Mouse (Mus musculus) lung, postnatal 0 days (tissue): ENCODE results near the gene Gm20388.

Experiments used
- CTCF ChIP-seq: IDR thresholded peaks from 2 replicates; pipeline ENCODE4 v1.5.1; 2016; ENCODE audit warnings: antibody characterized with exemption, mild to moderate bottlenecking
- EP300 ChIP-seq: IDR thresholded peaks from 2 replicates; pipeline ENCODE4 v1.6.1; 2016; ENCODE audit warnings: antibody characterized with exemption, mild to moderate bottlenecking, control low read depth

- TF ChIP-seq CTCF (no peak), EP300 (no peak)
Observed at GRCm38 (mm10) chr8:119897069-119897468, 13.6 kb upstream of the Gm20388 start.
